Mouse (Mus musculus): ENCODE measurements around the gene Atrnl1.

DNA sequence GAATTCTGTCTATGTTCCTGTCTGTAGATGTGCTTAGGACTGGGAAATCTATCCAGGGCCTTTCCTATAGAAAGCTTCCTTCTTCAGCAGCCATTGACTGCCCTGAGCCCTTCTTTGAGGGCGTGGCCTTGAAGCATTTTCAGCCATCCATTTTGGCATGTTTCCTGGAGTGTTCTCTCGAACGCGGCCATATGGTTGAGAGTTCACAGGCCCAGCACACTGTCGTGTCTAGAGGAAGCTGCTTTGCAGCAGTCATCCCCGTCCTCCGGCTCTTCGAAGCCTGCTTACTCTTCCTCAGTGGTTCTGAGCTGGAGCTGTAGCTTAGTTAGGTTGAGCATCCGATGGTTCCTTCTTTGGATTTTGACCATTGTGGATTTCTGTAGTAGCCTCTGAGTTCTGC is 191.4 kb downstream of the Atrnl1 start:
- TF ChIP-seq CTCF (IDR thresholded peaks at IDR 0.05; ENCODE audit: low read depth, low read length) (no peak), POLR2A (IDR thresholded peaks at IDR 0.05; ENCODE audit: insufficient read depth, low read length) (no peak), EP300 (IDR thresholded peaks at IDR 0.05; ENCODE audit: insufficient read depth, low read depth, low read length) (no peak)
